Mouse (Mus musculus) natural killer cell, adult 2 months (primary cell): Measurements from ENCODE around the gene Pold1.

Experiments
- DNase-seq, 2 experiments: peaks; one replicate each; pipeline ENCODE4 v3.0.0; 2022; ENCODE audit warnings: low spot score in 2 of 2

Gene Pold1

DNA sequence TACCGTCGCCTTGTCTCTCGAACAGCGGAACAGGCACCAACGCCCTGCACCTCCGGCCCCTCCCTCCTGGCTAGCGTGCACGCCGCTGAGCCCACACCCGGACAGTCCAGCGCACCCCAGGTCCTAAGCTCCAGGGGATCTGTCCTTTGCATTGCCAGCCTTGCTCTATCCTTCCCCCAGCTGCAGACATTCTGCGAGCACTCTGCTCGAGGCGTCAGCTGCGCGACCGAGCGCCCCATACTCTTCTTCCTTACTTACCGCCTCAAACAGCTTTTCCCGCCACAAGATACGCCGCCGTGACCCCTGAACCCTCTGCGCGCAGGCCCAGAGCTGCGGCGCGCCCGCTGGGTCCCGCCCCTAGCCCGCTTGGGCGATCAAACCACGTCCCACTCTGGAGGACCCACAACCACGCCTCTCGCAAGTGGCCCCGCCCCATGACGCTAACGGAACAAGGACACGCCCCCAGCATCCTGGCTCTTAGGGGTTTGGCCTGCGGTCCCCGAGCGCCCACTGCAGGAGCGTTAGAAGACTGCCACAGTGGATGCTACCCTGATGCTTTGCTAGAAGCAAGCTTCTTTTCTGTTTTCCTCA is at the start of gene Pold1:
TSS of gene Pold1 (minus strand) at position 353 of the 591 bp plus-strand sequence.
- peak; percentile 100 for DNase-seq

DNA sequence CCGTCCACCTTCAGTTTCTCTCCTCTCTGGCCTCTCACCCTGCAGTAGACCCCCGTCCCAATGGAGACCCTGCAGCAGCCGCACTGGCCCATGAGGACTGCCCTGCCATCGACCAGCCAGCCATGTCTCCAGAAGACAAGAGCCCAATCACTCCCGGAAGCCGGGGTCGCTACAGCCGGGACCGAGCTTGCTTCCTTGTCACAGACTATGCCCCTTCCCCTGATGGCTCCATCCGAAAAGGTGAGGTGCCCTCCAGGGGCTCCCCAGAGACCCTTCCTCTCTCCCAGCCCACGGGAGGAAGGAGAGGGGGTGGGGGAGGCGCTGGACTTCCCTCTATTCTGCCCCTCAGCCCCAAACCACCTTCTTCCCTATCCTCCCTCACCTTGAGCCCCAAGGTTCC is 49.7 kb upstream of the Pold1 start:
- no peak for DNase-seq

DNA sequence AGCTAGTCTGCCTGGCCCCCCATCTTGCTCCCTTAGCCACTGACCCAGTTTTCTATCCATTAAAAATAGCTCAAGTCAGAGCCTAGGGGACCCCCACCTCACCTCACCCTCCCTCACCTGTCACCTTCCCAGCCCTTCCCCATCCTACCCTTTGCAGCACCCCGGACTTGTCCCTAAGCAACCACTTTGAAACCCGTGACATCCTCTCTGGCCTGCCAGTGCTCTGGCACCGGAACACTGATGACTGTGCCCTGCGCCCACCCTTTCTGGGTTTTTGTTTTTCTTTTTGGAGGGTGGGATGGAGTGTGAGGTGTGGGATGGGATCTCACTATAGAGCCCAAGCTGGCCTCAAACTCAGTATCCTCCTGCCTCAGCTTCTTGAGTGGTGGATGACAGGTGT is 49.0 kb upstream of the Pold1 start:
- no peak for DNase-seq

DNA sequence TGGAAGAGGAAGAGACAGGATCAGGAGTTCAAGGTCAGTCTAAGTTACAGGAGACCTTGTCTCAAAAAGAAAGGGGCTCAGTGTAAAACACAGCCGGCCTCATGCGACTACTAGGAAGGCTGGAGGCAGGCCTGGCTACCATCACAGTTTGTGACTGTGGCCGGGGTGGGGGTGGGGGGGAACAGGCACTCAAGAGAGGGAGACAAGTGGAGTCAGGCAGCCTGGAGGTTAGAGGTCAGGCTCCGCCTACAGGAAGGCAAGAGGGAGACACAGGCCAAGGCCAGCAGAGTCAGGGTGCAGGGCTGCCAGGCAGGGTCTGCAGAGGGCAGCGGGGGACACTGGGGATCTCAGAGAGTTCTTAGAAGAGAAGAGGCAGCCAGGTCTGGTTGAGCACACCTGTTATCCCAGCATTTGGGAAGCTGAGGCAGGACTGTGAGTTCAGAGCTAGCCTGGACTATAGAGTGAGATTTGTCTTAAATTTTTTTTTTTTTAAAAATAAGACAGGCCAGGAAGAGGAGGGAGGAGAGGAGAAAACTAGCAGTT is 48.4 kb upstream of the Pold1 start:
- no peak for DNase-seq

DNA sequence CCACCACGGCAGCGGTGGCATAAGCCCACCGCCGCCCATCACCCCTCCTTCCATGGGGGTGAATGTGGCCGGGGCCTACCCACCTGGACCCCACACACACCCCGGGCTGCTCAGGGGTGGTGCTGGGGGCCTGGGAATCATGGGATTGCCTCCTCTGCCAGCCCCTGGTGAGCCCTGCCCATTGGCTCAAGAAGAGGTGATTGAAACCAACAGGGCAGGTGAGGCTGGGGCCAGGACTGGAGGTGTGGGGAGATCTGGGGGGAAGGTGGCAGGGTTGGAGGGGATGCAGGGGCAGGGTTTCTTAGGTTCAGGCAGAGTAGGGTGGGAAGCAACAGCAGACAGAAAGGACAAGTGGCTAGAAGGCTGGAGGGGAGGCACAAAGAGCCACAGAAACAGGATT is 47.4 kb upstream of the Pold1 start:
- DNase-seq = no peak

DNA sequence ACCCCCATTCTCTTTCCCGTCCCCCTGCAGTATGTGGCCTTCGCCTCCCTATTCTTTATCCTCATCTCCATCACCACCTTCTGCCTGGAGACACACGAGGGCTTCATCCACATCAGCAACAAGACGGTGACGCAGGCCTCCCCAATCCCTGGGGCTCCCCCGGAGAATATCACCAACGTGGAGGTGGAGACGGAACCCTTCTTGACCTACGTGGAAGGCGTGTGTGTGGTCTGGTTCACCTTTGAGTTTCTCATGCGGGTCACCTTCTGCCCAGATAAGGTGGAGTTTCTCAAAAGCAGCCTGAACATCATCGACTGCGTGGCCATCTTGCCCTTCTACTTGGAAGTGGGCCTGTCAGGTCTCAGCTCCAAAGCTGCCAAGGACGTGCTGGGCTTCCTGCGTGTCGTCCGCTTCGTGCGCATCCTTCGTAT is 46.5 kb upstream of the Pold1 start:
- DNase-seq = no peak

DNA sequence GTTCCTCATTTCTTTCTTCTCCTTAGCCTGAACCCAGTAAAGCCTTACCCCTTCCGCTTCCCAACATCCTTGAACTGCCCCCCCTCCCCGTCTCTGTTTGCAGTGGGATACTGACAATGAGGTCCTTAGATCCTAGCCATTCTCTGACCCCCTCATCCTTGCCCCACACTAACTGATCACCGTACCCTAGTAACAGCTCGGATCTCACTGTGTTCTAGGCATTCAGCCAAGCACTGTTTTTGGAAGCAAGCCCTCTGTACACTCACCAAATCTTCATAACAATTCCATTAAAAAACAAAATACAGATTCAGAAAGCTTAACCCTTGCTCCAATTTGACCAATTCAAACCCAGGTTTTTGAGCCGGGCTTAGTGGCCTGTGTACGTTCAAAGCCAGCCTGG is 45.6 kb upstream of the Pold1 start:
- DNase-seq = no peak

DNA sequence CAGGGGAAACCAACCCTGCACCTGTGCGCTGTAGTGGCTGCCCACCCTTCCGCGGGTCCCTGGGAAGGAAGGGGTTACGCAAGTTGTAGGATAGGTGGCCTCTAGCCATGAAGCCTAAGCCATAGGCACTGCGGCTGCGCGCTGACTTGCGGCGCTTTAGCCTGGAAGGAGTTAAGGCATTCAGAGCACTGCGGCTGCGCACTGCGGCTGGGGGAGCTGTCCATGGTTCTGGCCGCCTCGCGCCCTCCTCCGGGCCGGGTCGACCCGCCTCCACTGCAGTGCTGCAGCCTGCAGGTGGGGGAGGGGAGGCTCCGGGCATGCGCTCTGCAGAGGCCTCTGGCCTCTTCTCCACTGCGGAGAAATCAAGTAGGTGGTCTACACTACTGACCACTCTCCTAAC is 45.1 kb upstream of the Pold1 start:
- peak; percentile 52 to 78 for DNase-seq

DNA sequence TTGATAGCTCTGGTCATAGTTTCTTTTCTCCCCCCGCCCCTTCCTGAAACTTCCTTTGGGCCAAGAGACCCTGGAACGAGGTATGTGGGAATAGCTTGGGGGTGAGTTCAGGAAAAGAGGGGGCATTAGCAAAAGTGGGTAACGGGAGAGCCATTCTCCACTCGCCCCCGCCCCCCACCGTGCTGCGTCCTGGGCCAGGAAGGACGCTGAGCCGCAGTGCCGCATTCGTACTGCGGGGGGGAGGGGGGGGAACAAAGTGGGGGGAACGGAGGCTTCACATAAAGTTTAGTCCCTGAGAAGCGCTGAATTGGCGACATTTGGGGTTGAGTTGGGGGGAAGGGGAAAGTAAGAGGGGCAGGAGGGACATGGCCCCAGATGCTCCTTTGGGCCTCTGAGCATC is 44.4 kb upstream of the Pold1 start:
- DNase-seq = no peak

DNA sequence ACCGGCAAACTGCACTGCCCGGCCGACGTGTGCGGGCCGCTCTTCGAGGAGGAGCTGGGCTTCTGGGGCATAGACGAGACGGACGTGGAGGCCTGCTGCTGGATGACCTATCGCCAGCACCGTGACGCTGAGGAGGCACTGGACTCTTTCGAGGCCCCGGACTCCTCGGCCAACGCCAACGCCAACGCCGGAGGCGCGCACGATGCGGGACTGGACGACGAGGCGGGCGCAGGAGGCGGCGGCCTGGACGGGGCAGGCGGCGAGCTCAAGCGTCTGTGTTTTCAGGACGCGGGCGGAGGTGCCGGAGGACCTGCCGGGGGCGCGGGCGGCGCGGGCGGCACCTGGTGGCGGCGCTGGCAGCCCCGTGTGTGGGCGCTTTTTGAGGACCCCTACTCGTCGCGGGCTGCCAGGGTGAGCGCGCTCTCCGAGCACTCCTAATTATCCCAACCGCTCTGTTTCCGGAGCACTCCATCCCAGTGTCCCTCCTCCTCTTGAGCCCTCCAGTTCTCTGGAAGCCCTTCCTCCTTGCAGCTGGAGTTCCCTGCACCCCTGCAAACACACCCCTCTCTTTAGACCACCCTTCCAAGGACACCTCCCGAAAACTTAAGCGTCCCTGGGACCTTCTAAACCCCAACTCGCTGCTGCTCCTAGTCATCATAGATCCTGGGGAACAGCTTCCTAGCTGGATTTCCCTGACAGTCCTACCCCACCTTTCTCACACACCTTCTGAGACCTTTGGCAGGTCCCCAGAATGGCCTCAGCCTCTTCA is 42.9 kb upstream of the Pold1 start:
- DNase-seq = no peak

DNA sequence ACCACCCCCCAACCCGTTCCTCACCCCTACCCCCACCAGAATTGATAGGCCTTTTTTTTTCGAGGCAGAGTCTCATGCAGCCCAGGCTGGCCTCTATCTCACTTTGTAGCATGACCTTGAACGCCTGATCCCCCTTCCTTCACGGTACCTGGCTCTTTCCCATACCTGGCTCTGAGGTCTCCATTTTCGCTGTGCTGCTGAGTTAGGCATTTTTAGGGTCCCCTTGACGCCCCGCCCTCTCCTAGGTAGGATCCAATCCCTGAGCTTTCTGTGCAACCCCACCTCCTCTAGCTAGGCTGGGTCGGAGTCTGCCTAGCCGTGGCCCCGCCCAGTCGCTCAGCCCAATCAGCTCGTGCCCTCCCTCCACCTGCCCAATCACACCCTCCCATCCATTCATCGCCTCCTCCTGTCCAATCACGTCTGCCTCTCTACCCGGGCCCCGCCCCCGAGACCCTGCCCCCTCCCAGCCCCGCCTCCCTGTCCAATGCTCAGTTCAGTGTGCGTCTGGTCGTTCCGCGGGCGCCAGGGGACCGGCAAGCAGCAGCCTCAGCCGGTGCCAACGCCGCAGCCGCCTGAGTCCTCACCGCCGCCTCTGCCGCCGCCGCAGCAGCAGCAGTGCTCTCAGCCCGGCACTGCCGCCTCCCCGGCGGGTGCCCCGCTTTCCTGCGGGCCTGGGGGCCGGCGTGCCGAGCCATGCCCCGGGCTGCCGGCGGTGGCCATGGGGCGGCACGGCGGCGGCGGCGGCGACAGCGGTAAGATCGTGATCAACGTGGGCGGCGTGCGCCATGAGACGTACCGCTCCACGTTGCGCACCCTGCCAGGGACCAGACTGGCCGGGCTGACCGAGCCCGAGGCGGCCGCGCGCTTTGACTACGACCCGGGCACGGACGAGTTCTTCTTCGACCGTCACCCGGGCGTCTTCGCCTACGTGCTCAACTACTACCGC is 42.0 kb upstream of the Pold1 start, which contains the start of gene Kcnc3:
TSS of gene Kcnc3 (plus strand) at position 263 of the 946 bp plus-strand sequence.
- peak; percentile 86 to 92 for DNase-seq

DNA sequence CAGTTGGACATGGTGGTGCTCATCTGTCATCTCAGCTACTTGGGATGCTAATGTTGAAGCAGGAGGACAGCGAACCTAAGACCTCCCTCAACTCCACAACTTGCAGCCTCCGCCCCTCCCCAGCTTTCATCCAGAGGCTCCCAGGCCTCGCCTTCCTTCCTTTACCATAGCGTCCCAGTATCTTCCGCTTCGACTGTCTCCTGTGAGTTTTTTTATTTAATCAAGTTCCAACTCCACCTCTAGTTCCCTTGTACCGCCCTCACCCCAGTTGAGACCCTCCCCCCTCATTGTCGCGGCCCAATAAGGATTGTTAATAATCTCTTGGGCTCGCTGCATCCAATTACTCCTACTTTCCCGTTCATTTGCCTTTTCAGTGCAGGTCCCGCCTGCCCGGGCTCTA is 41.3 kb upstream of the Pold1 start:
- DNase-seq = no peak

DNA sequence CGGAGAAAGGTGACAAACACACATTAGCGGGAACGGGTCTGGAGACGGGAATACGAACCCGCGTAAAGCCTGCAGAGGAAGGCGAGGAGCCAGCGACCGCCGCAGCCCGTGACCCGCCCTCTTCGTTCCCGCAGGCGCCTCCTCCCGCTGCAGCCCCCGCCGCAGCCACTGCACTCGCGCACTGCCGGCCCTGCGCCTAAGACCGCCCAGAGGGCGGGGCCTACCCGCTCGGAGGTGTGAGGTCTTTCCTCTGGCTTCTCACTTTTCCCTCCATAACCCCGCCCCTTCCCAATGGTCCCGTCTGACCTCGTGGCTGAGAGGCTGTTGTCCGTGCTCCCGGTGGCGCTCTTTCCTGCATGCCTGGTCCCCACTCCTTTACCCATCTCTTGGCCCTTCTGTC is 40.5 kb upstream of the Pold1 start:
- peak; percentile 31 to 53 for DNase-seq

DNA sequence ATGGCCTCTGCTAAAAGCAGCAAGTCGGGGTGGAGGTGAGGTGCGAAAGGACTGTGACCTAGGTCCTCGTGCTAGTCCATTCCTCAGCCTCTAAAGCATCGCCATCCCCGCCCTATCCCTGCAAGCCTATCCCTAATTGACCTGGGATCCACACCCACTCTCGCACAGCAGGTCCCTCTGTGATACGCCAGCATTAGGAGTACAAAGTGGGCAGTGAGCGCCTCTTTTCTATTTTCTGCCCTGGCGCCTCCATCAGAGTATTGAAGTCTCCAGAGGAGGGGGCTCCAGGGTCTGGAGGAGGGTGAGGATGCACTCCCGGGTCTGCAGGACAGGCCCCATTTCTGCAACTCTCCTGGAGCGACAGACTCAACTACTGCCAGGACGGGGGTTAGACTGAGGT is 39.7 kb upstream of the Pold1 start:
- DNase-seq = no peak

DNA sequence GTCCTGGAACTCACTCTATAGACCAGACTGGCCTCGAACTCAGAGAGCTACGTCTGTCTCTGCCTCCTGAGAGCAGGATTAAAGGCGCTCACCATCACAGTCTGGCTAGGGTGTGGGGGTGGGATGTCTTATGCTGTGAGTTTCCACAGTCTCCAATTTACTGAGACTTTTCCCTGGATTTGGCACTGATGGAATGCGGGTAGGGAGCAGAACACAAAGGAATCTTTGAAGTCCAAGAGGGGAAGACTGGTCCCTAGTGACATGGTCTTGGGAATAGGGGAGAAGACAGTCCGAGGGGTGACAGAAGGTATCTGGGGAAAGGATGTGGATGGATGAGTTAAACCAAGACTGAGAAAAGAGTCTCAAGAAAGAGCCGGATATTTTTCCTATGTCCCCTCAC is 39.0 kb upstream of the Pold1 start:
- no peak for DNase-seq

DNA sequence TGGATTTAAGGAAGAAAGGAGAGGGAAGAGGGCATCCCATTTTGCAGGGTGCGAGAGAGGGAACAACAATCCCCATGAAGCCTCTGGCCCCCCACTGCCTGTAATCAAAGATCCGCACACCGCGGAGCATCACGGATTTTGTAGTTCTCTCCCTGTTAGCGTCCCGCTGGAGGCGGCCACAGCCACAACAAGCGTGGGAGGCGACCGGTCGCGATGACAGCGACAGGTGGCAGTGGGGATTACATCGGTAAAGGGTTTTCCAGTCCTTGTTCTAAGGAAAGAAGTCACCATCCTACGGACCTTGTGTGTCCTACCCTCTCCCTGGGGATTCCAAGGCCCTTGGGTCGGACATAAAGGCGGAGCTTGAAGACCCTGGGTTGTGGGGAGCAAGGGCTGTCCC is 38.3 kb upstream of the Pold1 start:
- peak in 1 of 2 experiments; percentile 46 for DNase-seq

DNA sequence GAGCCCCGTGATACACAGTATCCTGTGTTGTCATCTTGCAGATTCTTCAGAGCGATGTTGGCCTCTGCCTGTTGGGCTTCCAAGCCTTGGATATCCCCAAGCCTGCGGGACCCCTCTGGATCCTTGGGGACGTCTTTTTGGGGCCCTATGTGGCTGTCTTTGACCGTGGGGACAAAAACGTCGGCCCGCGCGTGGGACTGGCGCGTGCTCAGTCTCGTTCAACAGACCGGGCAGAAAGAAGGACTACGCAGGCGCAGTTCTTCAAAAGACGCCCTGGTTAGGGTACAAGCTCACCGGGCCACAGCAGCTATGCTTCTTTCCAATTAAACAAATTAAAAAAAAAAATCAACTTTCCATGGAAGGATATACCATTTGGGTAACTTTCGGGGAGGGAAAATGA is 37.9 kb upstream of the Pold1 start:
- no peak for DNase-seq

DNA sequence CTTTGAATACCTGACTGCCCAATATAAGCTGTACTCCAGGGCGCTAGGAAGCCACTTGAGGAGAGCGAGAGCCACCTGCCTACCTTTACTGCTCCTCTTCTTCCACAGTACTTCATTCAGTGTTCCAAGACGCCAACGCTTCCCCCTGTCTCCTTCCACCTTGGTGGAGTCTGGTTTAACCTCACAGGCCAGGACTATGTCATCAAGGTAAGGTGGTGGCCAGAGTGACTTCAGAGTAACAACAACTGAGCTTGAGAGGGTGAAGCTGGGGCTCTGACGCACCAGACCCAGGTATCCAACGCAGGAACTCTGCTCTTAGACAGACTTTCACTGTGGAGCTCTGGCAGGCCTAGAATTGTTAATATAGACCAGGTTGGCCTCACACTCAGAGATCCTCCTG is 37.0 kb upstream of the Pold1 start:
- DNase-seq = no peak

DNA sequence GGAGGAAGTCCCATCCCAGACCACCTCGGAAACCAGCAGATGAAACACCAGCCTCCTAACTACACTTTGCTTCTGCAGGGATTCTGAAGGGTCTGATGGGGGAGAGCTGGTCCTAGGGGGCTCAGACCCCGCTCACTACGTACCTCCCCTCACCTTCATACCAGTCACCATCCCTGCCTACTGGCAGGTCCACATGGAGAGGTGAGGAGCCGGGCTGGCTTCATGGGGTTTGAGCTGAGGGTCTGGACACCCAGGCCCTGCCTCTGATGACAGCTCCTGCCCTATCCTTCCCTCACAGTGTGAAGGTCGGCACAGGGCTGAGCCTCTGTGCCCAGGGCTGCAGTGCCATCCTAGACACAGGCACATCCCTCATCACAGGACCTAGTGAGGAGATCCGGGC is 36.3 kb upstream of the Pold1 start:
- no peak for DNase-seq

DNA sequence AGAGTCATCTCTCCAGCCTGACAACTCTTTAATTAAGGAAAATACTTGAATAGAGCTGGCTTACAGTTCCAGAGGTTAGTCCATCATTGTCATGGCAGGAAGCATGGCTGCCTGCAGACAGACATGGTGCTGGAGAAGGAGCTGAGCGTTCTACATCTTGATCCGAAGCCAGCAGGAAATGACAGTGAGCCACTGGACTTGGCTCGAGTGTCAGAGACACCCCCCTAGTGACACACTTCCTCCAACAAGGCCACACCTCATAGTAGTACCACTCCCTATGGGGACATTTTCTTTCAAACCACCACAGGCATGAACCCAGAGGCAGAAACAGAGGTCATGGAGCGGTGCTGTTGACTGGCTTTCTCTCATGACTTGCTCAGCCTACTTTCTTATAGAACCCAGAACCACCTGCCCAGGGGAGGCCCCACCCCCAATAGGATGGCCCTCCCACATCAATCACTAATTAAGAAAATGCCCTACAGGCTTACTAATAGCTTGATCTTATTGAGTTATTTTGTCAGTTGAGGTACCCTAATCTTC is 35.7 kb upstream of the Pold1 start:
- DNase-seq = no peak

DNA sequence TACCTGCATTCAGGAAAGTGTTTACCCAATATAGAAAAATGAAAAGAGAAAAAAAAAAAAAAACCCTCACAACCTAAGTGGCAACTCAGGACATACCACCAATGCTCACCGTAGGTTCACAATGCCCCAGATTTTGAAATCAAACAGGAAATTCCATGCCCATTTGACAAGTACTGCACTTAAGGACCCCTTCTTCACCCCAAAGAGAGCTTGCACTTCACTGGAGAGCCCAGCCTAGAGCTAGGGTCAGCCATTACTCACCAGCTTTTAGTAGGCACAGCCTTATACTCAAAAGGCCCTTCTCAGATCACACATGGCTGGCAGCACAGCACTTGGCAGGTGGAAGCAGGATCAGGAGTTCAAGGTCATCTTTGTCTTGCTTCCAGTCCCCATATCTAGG is 34.5 kb upstream of the Pold1 start:
- DNase-seq = no peak

DNA sequence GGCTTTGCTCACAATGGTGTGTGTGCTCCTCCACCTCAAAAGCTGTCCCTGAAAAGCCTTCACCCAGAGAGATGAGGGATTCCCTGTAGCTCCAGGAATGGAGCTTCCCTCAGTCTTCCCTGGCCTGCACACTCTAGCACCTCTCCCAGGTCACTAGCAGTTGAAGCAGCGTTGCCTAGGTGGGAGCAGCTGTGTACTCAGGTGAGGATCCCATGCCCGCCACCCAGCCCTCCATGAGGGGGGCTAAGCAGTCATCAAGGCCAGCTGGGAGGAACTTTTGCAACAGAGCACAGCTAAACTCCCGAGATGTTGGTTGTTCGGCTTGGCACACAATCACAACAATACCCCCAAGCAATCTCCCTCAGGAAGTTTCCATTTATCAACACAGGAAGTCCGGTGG is 34.1 kb upstream of the Pold1 start:
- no peak for DNase-seq
